Mouse (Mus musculus): ENCODE data around the gene Prkci. TPM values are rescaled to one million over a fixed set of nuclear protein-coding genes. Genes with fewer than 3 reads are reported as not detected.

Prkci gene
- total RNA-seq, 4 experiments from 2014 or later = 50.3 to 65.1 (median 57.8) TPM

Small RNAs within 50 kb of the gene (microRNA-seq; reads per million reads assigned to microRNA genes)
- 1.5 to 2.2 reads per million in 2 experiments for gene Mir7008

Other genes starting within 250 kb of the Prkci start
- gene Samd7, start 249.5 kb upstream of the Prkci start, total RNA-seq (2022) = under 1 TPM in 1 of 4 experiments, not detected in 3; 0.27 TPM
- gene Sec62, start 202.9 kb upstream of the Prkci start, total RNA-seq (2022) = 100 to 1,000 TPM; 101 to 107 (median 103) TPM
- gene Gpr160, start 139.8 kb upstream of the Prkci start, total RNA-seq (2022) = 1 to 10 TPM in 3 of 4 experiments, under 1 TPM in 1; 0.61 to 3.7 (median 1.5) TPM
- gene Phc3, start 26.3 kb upstream of the Prkci start, total RNA-seq (2022) = 10 to 100 TPM; 37.9 to 41.5 (median 40.4) TPM
- 10 to 100 TPM; 60.9 to 68.8 (median 63.9) TPM for gene Skil, start 99.3 kb downstream of the Prkci start, total RNA-seq (2022)
- gene Cldn11, start 154.2 kb downstream of the Prkci start, total RNA-seq (2022) = 100 to 1,000 TPM; 126 to 132 (median 131) TPM

All from left cerebral cortex, adult 8-10 months (tissue).